Mouse (Mus musculus) left cerebral cortex, adult 18-20 months (tissue): ENCODE measurements at regions not wholly inside any gene's neighbourhood (a gene's known extent, or its start where the extent isn't known, plus 50 kb on each side); places are given as distances from the start of the nearest gene placed in this dataset.

Source experiments
- DNase-seq, 2 experiments: peaks; one replicate each; pipeline ENCODE4 v3.0.0; 2021 to 2022; ENCODE audit warnings: low spot score in 2 of 2, mixed read lengths in 1 of 2

DNA sequence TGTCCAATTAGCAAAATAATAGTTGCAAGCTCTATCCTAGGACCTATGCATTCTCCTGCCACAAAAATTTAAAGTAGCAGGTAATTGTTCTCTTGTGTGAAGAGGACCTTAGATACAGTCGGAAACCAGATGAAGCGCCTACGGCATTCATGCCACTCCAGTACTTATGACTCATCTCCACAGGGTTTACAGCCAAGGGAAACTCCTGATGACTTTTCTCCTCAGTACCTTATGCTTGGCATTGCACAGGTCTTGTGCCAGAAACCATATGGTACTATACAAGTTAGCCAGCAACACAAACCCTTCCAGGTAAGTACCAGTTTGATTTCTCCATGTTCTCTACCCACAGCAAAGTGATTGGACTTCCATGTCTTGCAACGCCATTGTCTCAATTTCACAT is 606.3 kb upstream of the Dmac1 start:
- no peak for DNase-seq

DNA sequence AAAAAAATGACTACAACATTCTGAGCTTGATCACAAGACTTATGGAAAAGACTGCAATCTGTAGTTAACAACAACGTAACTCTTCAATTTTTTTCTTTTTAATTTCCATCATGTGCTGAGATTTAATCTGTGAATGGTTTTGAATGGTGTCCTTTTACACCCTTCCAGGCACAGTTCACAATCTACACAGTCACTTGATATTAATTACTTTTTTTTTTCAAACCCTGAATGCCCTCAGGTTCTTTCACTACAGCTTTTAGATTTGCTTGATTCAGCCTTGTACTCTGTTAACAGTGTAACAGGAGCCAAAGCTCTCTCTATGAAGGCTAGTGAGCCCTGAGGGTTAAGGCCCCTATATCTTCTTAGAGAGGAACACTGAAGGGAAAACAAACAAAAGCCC is 591.7 kb upstream of the Dmac1 start:
- DNase-seq = no peak

DNA sequence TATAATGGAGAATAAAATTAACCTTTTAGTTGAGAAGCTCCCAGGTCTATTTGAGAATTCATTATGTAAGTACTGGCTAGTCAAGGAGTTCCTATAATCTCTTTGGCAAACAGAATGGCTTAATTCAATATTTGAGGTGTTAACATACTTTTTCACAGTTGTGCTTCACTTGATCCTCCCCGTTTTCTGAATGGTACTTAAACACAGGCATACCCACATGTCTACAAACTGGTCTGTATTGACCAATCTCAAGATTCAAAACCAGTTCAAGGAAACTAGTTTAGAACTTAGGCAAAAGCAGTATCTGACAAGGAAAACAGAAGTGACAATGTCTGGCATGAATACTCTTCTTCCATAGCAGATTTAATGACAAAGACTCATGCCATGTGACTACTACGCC is 583.0 kb upstream of the Dmac1 start:
- DNase-seq = no peak

DNA sequence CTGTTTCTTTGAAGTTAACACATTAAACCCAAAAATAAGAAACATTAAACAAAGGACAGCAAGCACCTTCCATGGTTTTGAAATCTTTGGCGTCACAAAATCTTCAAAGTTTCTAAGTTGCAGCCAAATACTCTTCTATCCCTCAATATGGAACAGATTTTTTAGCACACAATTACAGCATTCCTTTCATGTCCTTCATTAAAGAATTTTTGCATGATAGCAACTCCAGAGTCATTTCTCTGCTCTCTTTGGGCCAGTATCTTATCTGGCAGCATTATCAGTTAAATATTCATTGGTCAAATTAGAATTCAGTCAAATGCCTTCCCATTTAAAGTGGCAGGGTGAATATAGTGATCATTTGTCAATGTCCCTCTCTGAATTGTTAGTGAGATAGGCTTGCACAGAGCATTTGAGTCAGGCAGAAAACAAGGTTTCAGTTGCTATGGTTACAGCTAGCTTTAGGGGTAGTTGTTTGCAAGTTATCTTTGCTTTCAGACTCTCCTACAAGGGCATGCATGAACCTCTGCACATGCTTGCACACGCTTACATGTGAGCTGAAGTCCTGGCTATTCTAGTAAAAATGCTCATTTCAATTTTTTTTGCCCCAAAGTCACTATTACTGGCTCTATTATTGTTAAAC is 579.8 kb upstream of the Dmac1 start:
- DNase-seq = no peak

DNA sequence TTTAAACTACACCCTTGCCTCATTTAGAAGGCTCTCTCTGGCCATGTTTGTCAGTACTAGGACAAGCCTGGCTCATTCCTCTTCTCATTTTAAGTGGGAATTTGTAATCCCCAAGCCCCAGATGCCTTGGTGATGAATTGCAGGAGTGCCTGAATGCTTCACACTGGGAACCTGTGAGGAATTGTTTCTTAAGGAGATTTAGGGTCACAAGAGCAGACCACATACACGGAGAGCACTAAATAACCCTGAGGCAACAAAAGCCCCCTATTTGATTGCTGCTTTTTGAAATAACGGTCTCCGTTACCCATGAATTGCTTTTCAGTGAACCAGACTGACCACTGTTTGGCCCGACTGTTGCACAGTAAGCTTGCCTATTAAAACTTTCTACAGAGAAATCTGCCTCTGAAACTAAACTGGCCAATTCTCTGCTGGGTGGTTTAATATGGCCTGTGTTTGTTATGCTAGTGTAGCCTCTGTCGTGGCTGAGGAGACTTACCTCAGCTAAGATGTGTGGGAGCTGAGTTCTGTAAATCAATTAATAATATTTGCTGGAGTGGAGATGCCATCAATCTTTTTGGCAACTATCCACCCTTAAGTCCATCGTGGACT is 577.7 kb upstream of the Dmac1 start:
- DNase-seq = no peak

DNA sequence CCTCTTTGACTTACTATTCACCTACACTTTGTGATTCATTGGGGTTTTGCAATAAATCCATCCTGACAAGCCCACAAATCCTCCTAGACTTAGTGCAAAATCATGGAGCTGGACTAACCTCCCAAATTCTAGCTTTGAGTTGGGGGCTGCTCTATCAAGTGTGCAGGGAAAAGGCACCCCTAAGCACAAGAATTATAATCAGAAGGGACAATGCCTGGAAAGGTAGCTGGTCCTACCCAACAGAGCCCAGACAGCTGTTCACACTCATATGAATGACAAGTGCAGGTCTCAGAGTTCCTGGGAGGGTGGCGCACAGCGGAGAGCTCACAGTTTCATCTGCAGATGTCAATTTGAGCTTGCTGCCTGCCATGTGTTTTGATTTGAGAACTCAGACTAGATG is 572.2 kb upstream of the Dmac1 start:
- DNase-seq = no peak

- no peak for DNase-seq
Measured at GRCm38 (mm10) chr4:75847675-75848385, 569.7 kb upstream of the Dmac1 start.

GRCm38 (mm10) chr4:75845021-75845420 is 566.9 kb upstream of the Dmac1 start:
- no peak for DNase-seq

GRCm38 (mm10) chr4:75838619-75839018 is 560.5 kb upstream of the Dmac1 start:
- no peak for DNase-seq

DNA sequence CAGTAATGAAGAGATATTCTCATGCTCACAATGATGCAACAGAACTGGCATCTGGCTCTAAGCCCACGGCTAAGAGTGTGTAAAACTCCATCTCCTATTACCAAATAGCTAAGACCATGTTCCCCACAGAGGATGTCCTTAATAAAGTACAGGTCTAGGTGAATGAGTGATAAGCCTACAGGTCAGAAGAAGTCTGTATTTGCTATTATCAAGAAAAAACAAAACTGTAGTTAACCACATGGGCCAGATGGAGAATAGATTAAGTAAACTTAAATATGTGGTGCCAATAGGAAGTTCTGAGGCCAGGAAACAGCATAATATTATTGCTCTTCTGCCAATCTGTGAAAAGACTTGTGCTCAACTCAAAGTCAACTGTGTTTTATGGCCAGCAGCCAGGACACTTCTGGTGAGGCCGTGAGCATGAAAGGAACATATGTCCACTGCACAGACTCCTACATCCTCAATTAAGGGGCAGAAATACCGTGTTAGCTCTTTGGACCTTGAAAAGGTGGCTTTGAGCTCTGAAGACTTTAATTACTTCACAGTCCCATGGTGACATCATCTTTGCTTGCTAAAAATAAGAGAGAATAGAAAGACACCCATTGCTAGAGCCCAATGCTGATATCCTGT is 549.1 kb upstream of the Dmac1 start:
- no peak for DNase-seq

DNA sequence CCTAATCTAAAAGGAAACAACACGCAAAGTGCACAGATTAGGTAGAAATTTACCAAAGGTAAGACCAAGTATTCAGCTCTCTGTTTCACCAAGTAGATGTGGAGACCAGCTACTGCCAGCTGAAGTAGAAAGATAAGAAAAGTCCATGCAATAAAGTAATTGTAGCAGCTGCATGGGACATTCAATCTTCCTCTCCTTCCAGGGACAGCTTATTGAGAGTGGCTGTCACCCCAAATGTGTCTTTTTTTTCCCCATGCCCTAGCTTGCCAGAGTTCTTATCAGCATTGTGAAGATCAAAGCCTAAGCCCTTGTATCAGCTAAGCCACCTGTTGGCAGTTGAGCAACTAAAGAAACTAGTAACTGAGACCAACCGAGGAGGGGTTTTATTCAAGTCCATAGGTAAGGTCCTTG is 541.1 kb upstream of the Dmac1 start:
- DNase-seq = no peak

DNA sequence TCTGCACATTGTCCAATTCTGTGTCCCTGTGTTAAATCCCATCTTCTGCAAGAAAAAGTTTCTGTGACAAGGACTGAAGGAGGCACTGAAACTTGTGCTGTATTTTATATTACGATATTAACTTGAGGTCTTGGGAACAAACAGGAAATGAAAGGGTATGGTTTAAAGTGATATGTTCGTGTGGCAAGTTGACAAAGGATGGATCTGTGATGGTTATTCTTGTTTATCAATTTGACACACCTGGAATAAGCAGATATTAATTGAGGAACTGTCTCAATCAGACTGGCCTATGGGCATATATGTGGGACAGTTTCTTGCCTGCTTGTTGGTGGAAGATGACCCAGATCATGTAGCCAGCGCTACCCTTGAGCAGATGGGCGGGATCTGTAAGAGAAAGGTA is 537.9 kb upstream of the Dmac1 start:
- DNase-seq = no peak

DNA sequence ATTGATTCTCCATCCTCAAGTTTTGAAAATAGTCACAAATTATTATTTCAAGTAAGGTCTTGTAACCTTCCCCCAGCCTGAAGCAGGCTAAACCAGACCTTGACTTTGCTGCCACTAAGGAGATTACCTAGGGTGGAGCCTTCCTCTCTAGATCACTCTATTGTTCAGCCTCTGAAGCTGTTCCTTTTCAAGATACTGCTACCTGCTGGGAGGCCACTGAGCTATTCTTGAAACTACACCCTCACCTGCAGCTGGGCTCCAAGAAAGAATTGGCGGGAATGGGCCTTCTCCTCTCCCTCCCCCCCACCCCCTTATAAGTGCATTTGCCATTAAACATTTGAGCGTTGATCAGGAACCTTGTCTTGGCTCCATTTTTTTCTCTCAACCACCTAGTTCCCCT is 534.2 kb upstream of the Dmac1 start:
- no peak for DNase-seq

- DNase-seq = peak; percentile 3 to 6
Measured at GRCm38 (mm10) chr4:75801870-75802269, 523.8 kb upstream of the Dmac1 start.

GRCm38 (mm10) chr4:75801156-75801555 is 523.1 kb upstream of the Dmac1 start:
- no peak for DNase-seq

- no peak for DNase-seq
Measured at GRCm38 (mm10) chr4:75791789-75792188, 513.7 kb upstream of the Dmac1 start.

DNA sequence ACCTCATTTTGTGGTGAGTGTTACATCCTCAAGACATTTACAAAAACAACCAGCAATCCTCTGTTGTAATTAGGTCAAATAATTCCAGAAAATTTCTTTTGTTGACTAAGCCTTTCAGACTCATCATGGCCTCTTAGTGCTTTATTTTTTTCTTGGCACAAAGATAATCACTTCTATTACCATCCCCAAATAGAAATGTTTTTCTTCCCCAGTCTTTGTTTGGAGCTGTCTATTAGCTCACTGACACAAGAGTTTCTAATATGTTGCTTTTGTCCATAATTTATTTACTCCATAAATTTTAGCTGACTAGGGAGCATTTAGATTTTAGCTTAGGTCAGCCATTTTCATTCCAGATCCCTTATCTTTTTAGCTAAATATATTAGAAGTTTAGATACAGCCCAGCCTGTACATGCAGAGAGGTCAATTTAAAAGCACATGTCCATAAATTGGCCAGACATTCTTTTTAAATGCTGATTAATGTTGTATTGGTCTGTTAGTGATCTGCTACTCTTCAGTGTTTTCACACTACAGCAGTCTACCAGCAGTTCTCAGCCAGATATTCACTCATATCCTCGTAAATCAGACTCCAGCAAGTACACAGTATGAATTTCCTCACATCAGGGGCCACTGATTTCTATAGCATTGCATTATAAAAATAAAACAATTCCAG is 513.0 kb upstream of the Dmac1 start:
- DNase-seq = no peak

DNA sequence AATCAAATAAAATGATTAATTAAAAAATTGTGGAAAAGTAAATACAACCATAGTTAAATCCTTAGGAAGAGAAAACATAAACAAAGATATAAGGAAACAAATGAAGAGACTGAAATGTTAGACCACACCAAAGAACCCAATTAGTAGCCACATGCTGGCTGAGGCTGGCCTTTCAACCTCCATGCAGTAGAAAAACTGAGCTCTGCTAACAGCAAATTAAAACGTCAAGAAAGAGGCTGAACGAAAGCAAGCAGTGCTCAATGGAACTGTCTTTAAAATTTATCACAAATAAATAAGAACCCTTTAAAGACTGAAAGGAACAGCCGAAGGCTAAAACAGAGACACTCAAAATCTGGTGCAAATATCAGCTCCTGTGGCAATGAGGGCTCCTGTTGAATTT is 509.3 kb upstream of the Dmac1 start:
- DNase-seq = no peak

GRCm38 (mm10) chr4:75786391-75786790 is 508.3 kb upstream of the Dmac1 start:
- DNase-seq = no peak

DNA sequence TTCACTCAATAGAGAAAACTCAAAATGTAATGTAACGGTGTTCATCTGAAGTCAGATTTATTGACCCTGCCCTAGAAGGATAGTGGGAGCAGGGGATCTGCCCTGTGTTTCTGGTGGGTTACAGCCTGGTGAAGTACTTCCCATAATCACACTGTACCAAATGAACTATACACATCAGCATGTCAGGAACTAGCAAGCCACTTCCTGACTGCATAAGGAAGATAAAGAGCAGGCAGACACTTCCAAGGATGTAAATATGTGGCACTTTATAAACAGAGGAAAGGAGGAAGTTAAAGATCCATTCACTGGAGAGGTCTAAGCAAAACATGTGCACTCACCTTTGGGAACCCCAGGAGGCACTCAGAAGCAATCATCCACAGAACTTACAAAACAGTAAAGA is 501.4 kb upstream of the Dmac1 start:
- DNase-seq = no peak

DNA sequence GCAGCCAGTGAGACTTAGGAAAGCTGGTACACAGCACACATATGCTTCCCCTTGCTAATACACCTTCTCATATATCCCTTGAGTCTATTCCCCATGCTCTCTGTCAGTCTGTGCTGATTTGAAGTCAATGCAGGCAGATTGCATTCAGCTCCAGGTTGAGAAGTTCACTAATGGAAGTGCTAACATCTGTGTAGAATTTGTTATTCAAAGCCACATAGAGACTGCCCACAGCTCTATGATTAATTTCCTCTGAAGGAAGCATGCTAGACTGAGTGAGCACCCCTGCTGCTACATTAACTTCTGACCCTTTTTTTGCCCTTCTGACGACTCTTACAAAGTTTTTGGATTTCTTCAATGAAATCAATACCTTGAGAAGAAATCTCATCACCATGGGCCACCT is 486.0 kb upstream of the Dmac1 start:
- no peak for DNase-seq

DNA sequence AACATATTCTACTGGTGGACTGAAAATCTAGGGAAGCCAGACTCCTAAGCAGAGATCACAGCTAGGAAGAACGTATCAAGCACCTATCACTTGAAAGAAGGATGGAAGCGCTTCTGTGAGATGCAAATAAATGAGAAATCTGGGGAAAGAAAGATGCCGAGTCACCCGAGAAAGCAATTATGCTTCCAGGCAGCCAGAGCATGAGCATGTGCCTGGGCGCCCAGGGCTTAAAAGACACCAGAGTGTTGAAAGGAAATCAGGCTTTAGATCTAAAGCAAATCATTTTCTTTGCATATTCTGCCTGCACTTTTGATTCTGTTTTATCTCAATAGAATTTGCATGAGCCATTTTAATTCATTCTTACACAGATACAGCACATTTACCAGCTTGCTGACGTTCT is 466.5 kb upstream of the Dmac1 start:
- DNase-seq = no peak
